Mouse (Mus musculus): ENCODE measurements around the gene Tex52. TPM values are rescaled to one million over a fixed set of nuclear protein-coding genes. Genes with fewer than 3 reads are reported as not detected.

The Tex52 gene
- polyA plus RNA-seq, 1 experiment from 2014 or later, result 0.61 TPM

DNA sequence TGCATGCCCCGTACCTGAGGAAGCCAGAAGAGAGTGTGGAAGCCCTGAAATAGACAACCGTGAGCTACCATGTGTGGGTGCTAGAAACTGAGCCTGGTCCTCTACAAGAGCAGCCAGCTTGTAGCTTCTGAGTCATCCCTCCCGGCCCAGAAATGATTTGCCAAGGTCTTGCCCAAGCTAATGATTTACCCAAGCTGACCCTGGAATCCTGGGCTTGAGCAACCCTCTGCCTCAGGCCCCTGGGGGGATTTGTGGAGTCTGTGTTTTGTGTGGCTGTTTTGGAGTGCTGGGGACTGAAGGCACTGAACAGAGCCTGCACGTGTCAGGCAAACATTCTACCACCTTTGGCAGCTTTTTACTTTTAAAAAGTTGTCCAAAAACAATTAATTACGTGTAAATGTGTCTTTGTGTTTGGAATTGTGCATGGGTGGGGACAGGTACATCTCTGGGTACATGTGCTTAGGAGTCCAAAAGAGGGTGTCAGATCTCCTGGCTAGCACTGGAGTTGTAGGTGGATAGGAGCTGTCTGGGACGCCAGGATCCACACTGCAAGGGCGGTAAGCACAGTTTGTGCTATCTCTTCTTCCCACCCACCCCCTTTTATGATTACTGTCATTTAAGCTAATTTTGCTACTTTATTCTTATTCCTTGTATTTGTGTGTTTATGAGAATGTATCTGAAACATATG, 22.5 kb downstream of the Tex52 start:
- Histone ChIP-seq H3K27ac (ENCODE audit: low read depth, low read length) (no peak overlapping the region), H3K27me3 (replicated peaks; ENCODE audit: control insufficient read depth, insufficient read depth, low read length) (no peaks in the 10 kb centered on the region), H3K9me3 (ENCODE audit: control insufficient read depth, low read length) (no peaks in the 10 kb centered on the region), H3K4me3 (ENCODE audit: low read length) (no peak overlapping the region), H3K4me2 (ENCODE audit: low read length) (no peak overlapping the region), H3K36me3 (ENCODE audit: control insufficient read depth, insufficient read depth, low read length) (no peaks in the 10 kb centered on the region), H3K4me1 (ENCODE audit: control insufficient read depth, insufficient read depth, low read depth, low read length) (peaks cover 12% of the 10 kb centered on the region), H3K9ac (ENCODE audit: low read depth, low read length) (no peak overlapping the region)
- WGBS, result 80% methylated on average over 7 of the region's 7 CpGs
- ATAC-seq, result no peak

DNA sequence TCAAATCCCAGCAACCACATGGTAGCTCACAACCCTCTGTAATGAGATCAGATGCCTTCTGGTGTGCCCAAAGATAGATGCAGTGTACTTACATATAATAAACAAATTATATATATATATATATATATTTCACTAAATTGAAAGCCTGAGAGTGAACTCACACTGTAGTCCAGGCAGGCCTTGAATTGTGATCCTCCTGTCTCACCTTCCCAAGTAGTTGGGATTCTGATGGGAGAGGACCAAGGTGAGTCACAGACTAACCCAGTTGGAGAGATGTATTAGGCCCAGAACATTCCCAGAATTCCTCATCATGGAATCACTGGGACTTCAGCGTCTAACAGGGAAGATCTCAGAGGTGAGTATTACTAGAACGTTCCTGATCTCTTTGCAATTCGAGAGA, 23.7 kb downstream of the Tex52 start, which contains the start of gene Nrip2:
Gene Nrip2, plus strand, starts transcription at position 301 of the 400 bp plus-strand sequence.
- H3K4me3 ChIP-seq (ENCODE audit: low read length), result peak within 1 kb of the TSS; percentile 40
- peak within 1 kb of the TSS; percentile 68 for H3K4me2 ChIP-seq (ENCODE audit: low read length)
- ATAC-seq, result no peak; the same call in 1 of the 2 replicates
- peaks cover 12% of the 10 kb centered on the region for H3K4me1 ChIP-seq (ENCODE audit: control insufficient read depth, insufficient read depth, low read depth, low read length)
- no peaks in the 10 kb centered on the region for H3K36me3 ChIP-seq (ENCODE audit: control insufficient read depth, insufficient read depth, low read length)
- no peaks in the 10 kb centered on the region for H3K27me3 ChIP-seq (replicated peaks; ENCODE audit: control insufficient read depth, insufficient read depth, low read length)
- H3K27ac ChIP-seq (ENCODE audit: low read depth, low read length), result peak within 1 kb of the TSS; percentile 71
- no peaks in the 10 kb centered on the region for H3K9me3 ChIP-seq (ENCODE audit: control insufficient read depth, low read length)
- 76% methylated on average over 3 of the region's 3 CpGs for WGBS
- H3K9ac ChIP-seq (ENCODE audit: low read depth, low read length), result peak within 1 kb of the TSS; percentile 61

DNA sequence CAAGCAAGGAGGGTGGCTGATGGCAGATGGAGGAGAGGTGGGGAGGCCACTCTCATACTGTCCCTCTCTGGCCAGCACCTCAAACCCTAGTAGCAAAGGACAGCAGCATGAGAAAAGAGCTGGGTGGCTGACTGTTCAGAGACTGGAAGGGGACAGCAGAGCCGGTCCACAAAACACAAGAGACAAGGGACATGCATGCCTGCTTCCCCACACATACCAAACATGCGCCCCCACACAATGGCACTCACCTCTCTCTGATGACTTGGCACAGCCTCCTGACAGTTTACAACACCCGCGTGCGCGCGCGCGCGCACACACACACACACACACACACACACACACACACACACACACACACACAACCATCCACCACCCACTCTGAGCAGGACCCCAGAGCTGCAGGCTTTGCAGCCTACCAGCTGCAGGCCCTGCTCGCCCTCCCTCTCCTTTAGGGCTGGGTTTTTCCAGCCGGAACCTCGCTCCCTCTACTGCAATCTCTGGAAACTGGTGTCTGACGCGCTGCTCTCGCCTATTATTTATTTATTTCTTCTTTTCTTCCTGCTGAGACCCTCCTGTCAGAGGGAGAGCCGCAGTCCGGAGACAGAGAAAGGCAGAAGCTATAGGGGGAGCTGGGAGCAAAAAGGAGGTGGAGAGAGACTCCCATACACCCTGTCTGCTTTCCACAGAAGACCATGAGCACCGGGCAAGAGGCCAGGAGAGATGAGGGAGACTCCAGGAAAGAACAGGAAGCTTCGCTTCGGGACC, 24.3 kb downstream of the Tex52 start:
- WGBS, result 12% methylated on average over 13 of the region's 21 CpGs
- H3K4me2 ChIP-seq (ENCODE audit: low read length), result peak overlapping the region; percentile 68
- no peaks in the 10 kb centered on the region for H3K27me3 ChIP-seq (replicated peaks; ENCODE audit: control insufficient read depth, insufficient read depth, low read length)
- peak overlapping the region; percentile 61 for H3K9ac ChIP-seq (ENCODE audit: low read depth, low read length)
- peak; percentile 88 for ATAC-seq
- H3K9me3 ChIP-seq (ENCODE audit: control insufficient read depth, low read length), result no peaks in the 10 kb centered on the region
- no peaks in the 10 kb centered on the region for H3K36me3 ChIP-seq (ENCODE audit: control insufficient read depth, insufficient read depth, low read length)
- H3K4me3 ChIP-seq (ENCODE audit: low read length), result peak overlapping the region; percentile 40
- H3K4me1 ChIP-seq (ENCODE audit: control insufficient read depth, insufficient read depth, low read depth, low read length), result peaks cover 12% of the 10 kb centered on the region
- peak overlapping the region; percentile 71 for H3K27ac ChIP-seq (ENCODE audit: low read depth, low read length)

DNA sequence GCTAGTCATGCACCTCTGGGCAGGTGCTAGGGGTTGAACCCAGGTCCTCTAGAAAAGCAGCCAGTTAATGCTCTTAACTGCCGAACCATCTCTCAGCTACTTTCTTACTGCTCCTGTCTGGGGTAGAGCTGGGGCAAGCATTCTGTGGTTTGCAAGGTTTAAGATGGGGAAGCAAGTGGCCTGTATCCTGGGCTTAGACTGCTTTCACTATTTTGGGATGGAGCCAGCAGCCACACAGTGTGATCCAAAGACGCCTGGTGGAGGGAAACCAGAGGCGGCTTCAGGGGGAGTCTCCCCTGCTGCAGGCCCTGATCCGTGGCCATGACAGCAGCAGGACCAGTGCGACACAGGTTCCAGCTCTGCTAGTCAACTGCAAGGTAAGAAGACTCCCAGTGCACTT, 29.5 kb downstream of the Tex52 start:
- Histone ChIP-seq H3K9me3 (ENCODE audit: control insufficient read depth, low read length) (no peaks in the 10 kb centered on the region), H3K4me1 (ENCODE audit: control insufficient read depth, insufficient read depth, low read depth, low read length) (peaks cover 12% of the 10 kb centered on the region), H3K27ac (ENCODE audit: low read depth, low read length) (no peak overlapping the region), H3K27me3 (replicated peaks; ENCODE audit: control insufficient read depth, insufficient read depth, low read length) (no peaks in the 10 kb centered on the region), H3K9ac (ENCODE audit: low read depth, low read length) (no peak overlapping the region), H3K4me3 (ENCODE audit: low read length) (no peak overlapping the region), H3K4me2 (ENCODE audit: low read length) (no peak overlapping the region), H3K36me3 (ENCODE audit: control insufficient read depth, insufficient read depth, low read length) (peaks cover 16% of the 10 kb centered on the region)
- WGBS, result 53% methylated on average over 5 of the region's 5 CpGs
- ATAC-seq, result no peak

DNA sequence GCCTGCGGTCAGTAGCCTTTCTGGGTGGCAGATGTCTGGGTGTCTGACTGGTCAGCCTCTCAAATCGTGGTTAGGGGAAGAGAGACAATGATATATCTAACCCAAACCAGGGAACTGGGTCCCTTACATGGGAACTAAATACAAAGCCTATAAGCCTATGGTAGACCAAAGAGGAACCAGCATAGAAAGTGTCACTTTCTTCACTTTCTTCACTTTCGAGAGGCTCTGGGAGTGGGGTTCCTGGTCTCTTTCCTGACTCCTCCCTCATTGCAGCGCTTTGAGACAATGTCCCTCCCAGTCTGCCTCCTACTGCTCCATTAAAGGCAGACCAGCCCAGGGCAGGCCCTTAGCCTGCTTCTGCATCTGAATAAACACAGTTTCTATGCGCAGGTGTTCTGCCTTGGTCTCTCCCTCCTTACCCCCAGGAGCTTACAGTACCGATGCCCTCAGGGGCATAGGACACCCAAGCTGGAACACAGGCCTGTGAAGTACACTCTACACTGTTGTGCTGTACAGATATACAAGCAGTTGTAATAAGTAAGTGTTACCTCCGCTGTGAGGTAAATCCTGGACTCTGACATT, 33.4 kb downstream of the Tex52 start:
- Histone ChIP-seq H3K27ac (ENCODE audit: low read depth, low read length) (no peak overlapping the region), H3K27me3 (replicated peaks; ENCODE audit: control insufficient read depth, insufficient read depth, low read length) (no peaks in the 10 kb centered on the region), H3K9ac (ENCODE audit: low read depth, low read length) (no peak overlapping the region), H3K36me3 (ENCODE audit: control insufficient read depth, insufficient read depth, low read length) (peaks cover 34% of the 10 kb centered on the region), H3K9me3 (ENCODE audit: control insufficient read depth, low read length) (no peaks in the 10 kb centered on the region), H3K4me3 (ENCODE audit: low read length) (no peak overlapping the region), H3K4me1 (ENCODE audit: control insufficient read depth, insufficient read depth, low read depth, low read length) (no peaks in the 10 kb centered on the region), H3K4me2 (ENCODE audit: low read length) (no peak overlapping the region)
- no peak for ATAC-seq
- 83% methylated on average over 7 of the region's 7 CpGs for WGBS

DNA sequence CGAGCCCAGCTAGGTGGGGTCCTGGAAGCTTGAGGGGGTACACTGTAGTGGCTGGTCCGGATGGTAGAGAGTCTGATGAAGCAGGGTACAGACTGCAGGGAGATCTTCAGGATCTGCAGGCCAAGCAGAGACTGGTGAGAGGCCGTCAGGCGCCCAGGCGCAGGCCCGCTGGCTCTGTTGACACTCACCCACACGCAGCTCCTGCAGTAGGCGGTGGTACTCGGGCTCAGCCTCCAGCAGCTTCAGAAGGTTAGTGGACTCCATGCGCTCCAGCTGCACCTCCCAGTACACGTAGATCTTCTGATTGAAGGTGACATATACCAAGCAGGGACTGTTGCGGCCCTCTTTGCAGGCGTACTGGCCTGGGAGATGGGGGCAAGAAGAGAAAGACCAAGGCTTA, 35.0 kb downstream of the Tex52 start:
- no peak overlapping the region for H3K4me2 ChIP-seq (ENCODE audit: low read length)
- WGBS, result 96% methylated on average over 13 of the region's 13 CpGs
- H3K27ac ChIP-seq (ENCODE audit: low read depth, low read length), result no peak overlapping the region
- no peaks in the 10 kb centered on the region for H3K4me1 ChIP-seq (ENCODE audit: control insufficient read depth, insufficient read depth, low read depth, low read length)
- no peak overlapping the region for H3K9ac ChIP-seq (ENCODE audit: low read depth, low read length)
- H3K9me3 ChIP-seq (ENCODE audit: control insufficient read depth, low read length), result no peaks in the 10 kb centered on the region
- no peak overlapping the region for H3K4me3 ChIP-seq (ENCODE audit: low read length)
- ATAC-seq, result no peak
- H3K36me3 ChIP-seq (ENCODE audit: control insufficient read depth, insufficient read depth, low read length), result peaks cover 34% of the 10 kb centered on the region
- H3K27me3 ChIP-seq (replicated peaks; ENCODE audit: control insufficient read depth, insufficient read depth, low read length), result no peaks in the 10 kb centered on the region

DNA sequence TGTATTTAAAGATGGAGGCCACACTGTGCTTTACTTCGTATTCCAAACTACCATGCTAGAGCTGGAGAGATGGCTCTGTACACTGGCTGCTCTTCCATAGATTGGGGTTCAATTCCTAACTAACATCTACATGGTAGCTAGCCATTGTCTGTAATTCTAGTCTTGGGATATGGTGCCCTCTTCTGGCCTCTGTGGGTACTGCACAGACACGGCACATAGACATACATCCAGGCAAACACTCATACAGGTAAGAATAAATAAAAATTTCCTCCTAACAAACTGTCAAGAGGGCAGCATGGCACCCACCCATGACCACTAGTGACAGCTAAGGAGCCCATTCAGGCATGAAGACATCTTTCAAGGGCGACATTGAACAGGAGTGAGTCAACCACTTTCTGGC, 35.9 kb downstream of the Tex52 start:
- H3K27me3 ChIP-seq (replicated peaks; ENCODE audit: control insufficient read depth, insufficient read depth, low read length), result no peaks in the 10 kb centered on the region
- H3K4me3 ChIP-seq (ENCODE audit: low read length), result no peak overlapping the region
- no peak overlapping the region for H3K4me2 ChIP-seq (ENCODE audit: low read length)
- no peaks in the 10 kb centered on the region for H3K4me1 ChIP-seq (ENCODE audit: control insufficient read depth, insufficient read depth, low read depth, low read length)
- no peak overlapping the region for H3K27ac ChIP-seq (ENCODE audit: low read depth, low read length)
- H3K9me3 ChIP-seq (ENCODE audit: control insufficient read depth, low read length), result no peaks in the 10 kb centered on the region
- WGBS, result 13% methylated on average over 3 of the region's 3 CpGs
- ATAC-seq, result peak; percentile 40
- no peak overlapping the region for H3K9ac ChIP-seq (ENCODE audit: low read depth, low read length)
- H3K36me3 ChIP-seq (ENCODE audit: control insufficient read depth, insufficient read depth, low read length), result peaks cover 31% of the 10 kb centered on the region

DNA sequence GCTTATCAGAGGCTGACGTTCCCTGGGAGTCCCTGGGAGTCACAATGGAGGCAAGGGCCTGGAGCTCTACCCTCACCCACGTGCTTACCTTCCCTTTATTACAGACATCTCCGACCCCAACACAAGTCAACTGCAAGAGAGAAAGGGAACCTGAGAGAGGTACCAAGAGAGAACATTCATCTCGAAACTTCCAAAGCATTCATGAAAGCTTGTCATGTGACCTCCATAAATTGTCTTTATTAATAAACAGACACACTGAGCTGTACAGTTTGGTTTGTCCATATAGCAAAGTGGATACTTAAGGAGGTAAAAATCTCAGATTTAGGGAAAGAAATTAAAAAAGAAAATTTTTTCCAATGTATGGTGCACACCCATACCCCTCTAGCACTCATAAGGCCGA, 40.9 kb downstream of the Tex52 start:
- Histone ChIP-seq H3K36me3 (ENCODE audit: control insufficient read depth, insufficient read depth, low read length) (peaks cover 9% of the 10 kb centered on the region), H3K27ac (ENCODE audit: low read depth, low read length) (no peak overlapping the region), H3K4me1 (ENCODE audit: control insufficient read depth, insufficient read depth, low read depth, low read length) (no peaks in the 10 kb centered on the region), H3K9me3 (ENCODE audit: control insufficient read depth, low read length) (no peaks in the 10 kb centered on the region), H3K27me3 (replicated peaks; ENCODE audit: control insufficient read depth, insufficient read depth, low read length) (no peaks in the 10 kb centered on the region), H3K9ac (ENCODE audit: low read depth, low read length) (no peak overlapping the region), H3K4me3 (ENCODE audit: low read length) (no peak overlapping the region), H3K4me2 (ENCODE audit: low read length) (no peak overlapping the region)
- ATAC-seq, result no peak
- 83% methylated on average over 5 of the region's 5 CpGs for WGBS

DNA sequence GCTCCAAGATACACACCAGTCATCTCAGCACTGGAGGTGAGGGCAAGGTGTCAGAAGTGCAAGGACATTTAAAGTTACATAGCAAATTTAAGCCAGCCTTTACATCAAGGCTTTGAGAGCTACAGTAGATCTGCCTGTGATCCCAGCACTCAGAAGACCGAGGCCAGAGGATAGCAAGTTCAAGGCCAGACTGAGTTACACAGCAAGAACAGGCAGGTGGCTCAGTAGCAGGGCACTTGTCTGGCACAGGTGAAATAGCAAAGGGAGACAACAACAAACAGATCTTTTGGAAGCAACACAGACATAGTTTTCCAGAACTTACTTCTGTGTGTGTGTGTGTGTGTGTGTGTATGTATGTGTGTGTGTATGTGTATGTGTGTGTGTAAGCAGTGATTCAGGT, 42.8 kb downstream of the Tex52 start:
- ATAC-seq, result no peak
- H3K36me3 ChIP-seq (ENCODE audit: control insufficient read depth, insufficient read depth, low read length), result no peaks in the 10 kb centered on the region
- H3K27me3 ChIP-seq (replicated peaks; ENCODE audit: control insufficient read depth, insufficient read depth, low read length), result no peaks in the 10 kb centered on the region
- H3K27ac ChIP-seq (ENCODE audit: low read depth, low read length), result no peak overlapping the region
- no peak overlapping the region for H3K4me2 ChIP-seq (ENCODE audit: low read length)
- 96% methylated on average over 1 of the region's 1 CpGs for whole genome bisulfite sequencing
- H3K9me3 ChIP-seq (ENCODE audit: control insufficient read depth, low read length), result no peaks in the 10 kb centered on the region
- no peak overlapping the region for H3K4me3 ChIP-seq (ENCODE audit: low read length)
- H3K9ac ChIP-seq (ENCODE audit: low read depth, low read length), result no peak overlapping the region
- H3K4me1 ChIP-seq (ENCODE audit: control insufficient read depth, insufficient read depth, low read depth, low read length), result no peaks in the 10 kb centered on the region

All from hindbrain, embryonic 16.5 days (tissue).